Mouse (Mus musculus) MEL (cell line): Measurements from ENCODE around the gene Cnbd2.

ENCODE experiments used
- CTCF ChIP-seq, 3 experiments: IDR thresholded peaks in 2 of 3; conservative IDR thresholded peaks in 1 of 3; 2 replicates each; pipeline ENCODE4 v1.5.1; 2011 to 2012; ENCODE audit warnings: low read length in 3 of 3, low read depth in 2 of 3, mild to moderate bottlenecking in 2 of 3, improper control_type of control experiment in 1 of 3, inconsistent platforms in 1 of 3, mixed read lengths in 1 of 3, moderate library complexity in 1 of 3; ENCODE audit not compliant: control insufficient read depth in 1 of 3, insufficient read depth in 1 of 3, poor library complexity in 1 of 3, severe bottlenecking in 1 of 3
- MEF2A ChIP-seq: IDR thresholded peaks from 2 replicates; pipeline ENCODE4 v1.6.1; 2014; ENCODE audit warnings: low read depth, mild to moderate bottlenecking, inconsistent platforms, low read length, improper control_type of control experiment; ENCODE audit not compliant: poor library complexity, insufficient replicate concordance, severe bottlenecking; ENCODE audit errors: extremely low read depth

DNA sequence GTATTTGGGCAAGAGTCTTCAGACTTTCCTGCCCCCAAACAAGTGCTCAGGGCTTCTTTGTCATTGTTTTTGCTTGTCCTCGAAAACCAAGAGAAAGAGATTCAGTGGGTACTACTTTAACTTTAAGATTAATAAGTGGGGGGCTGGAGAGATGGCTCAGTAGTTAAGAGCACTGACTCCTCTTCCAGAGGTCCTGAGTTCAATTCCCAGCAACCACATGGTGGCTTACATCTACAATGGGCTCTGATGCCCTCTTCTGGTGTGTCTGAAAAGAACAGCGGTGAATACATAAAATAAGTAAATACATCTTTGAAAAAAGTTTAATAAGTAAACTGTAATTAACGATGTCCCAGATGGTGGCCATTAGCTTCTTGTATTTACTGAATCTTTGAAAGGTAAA, 1.1 kb downstream of the Cnbd2 start:
- peak; percentile 16 to 50 (median 28); a peak in 2 of 6 replicates for TF ChIP-seq CTCF (IDR thresholded peaks at IDR 0.05 in 2 of 3, conservative IDR thresholded peaks at IDR 0.05 in 1 of 3; ENCODE audit: control insufficient read depth in 1 of 3, insufficient read depth in 1 of 3, low read depth in 2 of 3, low read length in 3 of 3, poor library complexity in 1 of 3, severe bottlenecking in 1 of 3)
- no peak for TF ChIP-seq MEF2A
